Mouse (Mus musculus) ES-E14 (cell line): ENCODE data around the gene Hus1. TPM values are rescaled to one million over a fixed set of nuclear protein-coding genes. Genes with fewer than 3 reads are reported as not detected.

Experiments
- DNase-seq: peaks from one replicate; pipeline ENCODE4 v3.0.0-alpha.2; 2013; ENCODE audit warnings: low read depth, low spot score
- H3K27ac ChIP-seq: 2 replicates; pipeline ENCODE4 v1.5.1; 2012; ENCODE audit warnings: low read depth, mild to moderate bottlenecking, low read length, moderate library complexity, mixed read lengths; ENCODE audit not compliant: poor library complexity, insufficient read depth, severe bottlenecking
- H3K36me3 ChIP-seq: 2 replicates; pipeline ENCODE4 v1.6.1; 2012; ENCODE audit warnings: mild to moderate bottlenecking, low read length, moderate library complexity, mixed read lengths; ENCODE audit not compliant: control insufficient read depth, poor library complexity, insufficient read depth, severe bottlenecking
- H3K4me1 ChIP-seq, 2 experiments: fragments of 150-350 bp in 1 of 2; sonication (generic) in 1 of 2; 2 replicates each; pipeline ENCODE4 v1.6.1; 2012; ENCODE audit warnings: low read length in 2 of 2, mild to moderate bottlenecking in 1 of 2, mixed read lengths in 1 of 2; ENCODE audit not compliant: control insufficient read depth in 2 of 2, insufficient read depth in 2 of 2, poor library complexity in 1 of 2
- H3K4me3 ChIP-seq, 2 experiments: fragments of 150-350 bp in 1 of 2; sonication (generic) in 1 of 2; 2 replicates each; pipeline ENCODE4 v1.5.1; 2012; ENCODE audit warnings: low read length in 2 of 2, low read depth in 1 of 2, mild to moderate bottlenecking in 1 of 2, mixed read lengths in 1 of 2; ENCODE audit not compliant: insufficient read depth in 1 of 2, poor library complexity in 1 of 2, severe bottlenecking in 1 of 2
- H3K9ac ChIP-seq: 2 replicates; pipeline ENCODE4 v1.6.1; 2012; ENCODE audit warnings: low read depth, mild to moderate bottlenecking, low read length, mixed read lengths; ENCODE audit not compliant: poor library complexity, insufficient read depth, severe bottlenecking
- H3K9me3 ChIP-seq: fragments of 150-350 bp; sonication (generic); 2 replicates; pipeline ENCODE4 v1.6.1; 2012; ENCODE audit warnings: low read depth, mild to moderate bottlenecking, low read length; ENCODE audit not compliant: control insufficient read depth, insufficient read depth
- CHD2 ChIP-seq: IDR thresholded peaks from 2 replicates; pipeline ENCODE4 v1.6.1; 2014; ENCODE audit warnings: mild to moderate bottlenecking, low read depth, low read length, inconsistent platforms
- HCFC1 ChIP-seq: IDR thresholded peaks from 2 replicates; pipeline ENCODE4 v1.6.1; 2012; ENCODE audit warnings: low read length, inconsistent platforms, borderline replicate concordance; ENCODE audit not compliant: insufficient read depth
- MAFK ChIP-seq: IDR thresholded peaks from 2 replicates; pipeline ENCODE4 v1.6.1; 2014; ENCODE audit warnings: mild to moderate bottlenecking, low read depth, low read length, inconsistent platforms; ENCODE audit not compliant: insufficient read depth
- ZC3H11A ChIP-seq: IDR thresholded peaks from 2 replicates; pipeline ENCODE4 v1.6.1; 2012; ENCODE audit warnings: low read depth, mild to moderate bottlenecking, inconsistent platforms, low read length, borderline replicate concordance
- ZNF384 ChIP-seq: IDR thresholded peaks from 2 replicates; pipeline ENCODE4 v1.6.1; 2012; ENCODE audit warnings: low read depth, low read length, inconsistent platforms
- in situ Hi-C, 2 experiments: fragments of 600-800 bp; cut with MboI; formaldehyde crosslinking; loops; one replicate each; pipeline ENCODE4 v1.15.1; 2025; ENCODE audit warnings: low sequenced_read_pairs in 2 of 2, inconsistent platforms in 1 of 2; ENCODE audit not compliant: unreplicated experiment in 2 of 2
- total RNA-seq: library from RNA; depleted of rRNA; stranded (reverse); fragments of 300-350 nt; gene quantifications from 2 replicates; pipeline ENCODE4 v1.2.3, GENCODE M21; 2012

Hus1 gene
- total RNA-seq, 1 experiment, result 27.4 TPM

DNA sequence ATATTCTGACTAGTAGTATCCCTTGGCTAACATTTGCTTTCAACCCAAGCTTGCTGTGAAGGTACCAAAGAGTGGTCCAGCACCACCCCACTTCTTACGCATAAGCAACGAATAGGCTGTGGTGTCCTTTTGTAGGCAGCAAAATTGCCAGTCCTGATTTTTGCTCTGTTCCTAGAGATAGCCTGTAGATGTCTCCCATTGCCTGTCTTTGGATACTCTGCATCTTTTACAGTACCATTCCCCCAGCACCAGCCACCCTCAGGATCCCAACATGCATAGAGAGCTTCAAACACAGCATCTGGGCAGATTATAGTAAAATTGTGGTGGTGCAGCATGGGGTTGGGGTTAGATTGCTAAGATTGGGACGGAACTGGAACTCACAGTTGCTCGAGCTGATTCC lies 22.9 kb downstream of the Hus1 start:
- TF ChIP-seq CHD2, result no peak
- TF ChIP-seq HCFC1, result no peak
- TF ChIP-seq ZC3H11A, result 0 out of 2 replicates have a peak, but pooled peaks have one; percentile 6
- no peak for TF ChIP-seq ZNF384
- no peak for TF ChIP-seq MAFK
- in situ Hi-C loops, result loop anchor here (5.0 to 10.0 kb wide), 2 partner anchors 144 to 147 kb away; no protein-coding TSS in a partner anchor
- H3K36me3 ChIP-seq, result no peaks in the 10 kb centered on the region; the same call in 1 of the 2 replicates
- H3K9me3 ChIP-seq, result no peaks in the 10 kb centered on the region
- no peak for DNase-seq
- H3K9ac ChIP-seq, result no peak overlapping the region
- H3K27ac ChIP-seq, result no peak overlapping the region
- H3K4me3 ChIP-seq, result no peak overlapping the region
- peaks cover 0 to 18% of the 10 kb centered on the region in 2 experiments; a peak in 2 of 4 replicates for H3K4me1 ChIP-seq

DNA sequence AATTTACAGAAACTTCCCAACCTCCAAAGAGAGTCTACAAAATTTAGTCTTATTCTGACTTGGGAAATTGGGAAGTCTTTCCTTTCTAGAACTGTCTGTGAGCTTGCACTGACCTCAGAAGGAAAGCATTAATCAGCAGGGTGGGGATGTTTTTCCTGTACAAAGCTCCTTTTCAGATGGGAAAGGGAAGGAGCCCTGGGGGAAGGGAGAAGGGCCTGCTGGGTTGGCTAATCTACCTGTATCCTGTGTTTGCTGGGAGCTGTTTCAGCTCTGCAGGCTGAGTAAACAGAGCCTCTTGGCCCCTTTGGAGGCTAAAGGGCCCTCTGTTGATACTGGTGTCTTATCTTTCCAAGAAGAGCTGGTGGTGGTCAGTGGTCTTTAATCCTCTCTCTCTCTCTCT lies 24.9 kb downstream of the Hus1 start:
- no peak for DNase-seq
- no peak overlapping the region for H3K27ac ChIP-seq
- in situ Hi-C loops, result loop anchor here (5.0 to 10.0 kb wide), 2 partner anchors 146 to 149 kb away; no protein-coding TSS in a partner anchor

DNA sequence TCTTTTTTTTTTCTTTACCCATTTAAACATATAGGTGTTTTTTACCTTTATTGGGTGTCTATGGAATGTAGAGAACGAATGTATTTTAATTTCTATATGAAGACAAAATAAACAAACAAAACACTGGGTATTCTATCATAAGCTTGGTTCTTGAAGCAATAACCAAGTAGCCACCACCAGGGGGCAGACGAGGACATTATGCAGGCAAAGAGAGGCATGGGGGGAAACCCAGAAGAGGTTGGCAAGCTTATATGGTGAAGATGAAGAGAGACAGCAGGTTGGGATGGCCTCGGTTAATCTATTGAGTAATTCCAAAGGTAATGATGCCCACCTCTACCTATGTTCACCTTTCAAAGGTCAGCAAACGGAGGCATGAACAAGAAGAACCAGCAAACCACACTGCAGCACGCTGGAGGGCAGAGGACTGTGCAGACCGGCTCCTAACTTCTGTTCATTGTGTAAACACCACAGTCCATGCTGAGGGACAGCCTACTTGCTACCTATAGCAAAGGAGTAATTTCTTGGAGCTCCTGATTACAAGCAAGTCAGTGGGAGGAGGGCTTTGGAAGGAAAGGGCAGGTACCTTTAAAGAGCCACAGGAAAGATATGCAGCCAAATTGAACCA lies 27.6 kb downstream of the Hus1 start:
- H3K36me3 ChIP-seq, result no peaks in the 10 kb centered on the region
- H3K9ac ChIP-seq, result no peak overlapping the region
- no peak overlapping the region for H3K27ac ChIP-seq
- H3K4me1 ChIP-seq, result peaks cover 0 to 18% of the 10 kb centered on the region in 2 experiments; a peak in 2 of 4 replicates
- TF ChIP-seq ZC3H11A (peak; percentile 94), MAFK (no peak), CHD2 (no peak)
- in situ Hi-C loops, result loop anchor here in 1 of 2 experiments (10.0 kb wide), 1 partner anchor 151 kb away; no protein-coding TSS in a partner anchor
- no peak overlapping the region for H3K4me3 ChIP-seq
- DNase-seq, result peak; percentile 65
- H3K9me3 ChIP-seq, result no peaks in the 10 kb centered on the region

More for the DNA sequence above, 24.9 kb downstream of the Hus1 start:
- Histone ChIP-seq H3K9ac (no peak overlapping the region), H3K9me3 (no peaks in the 10 kb centered on the region), H3K4me1 (peaks cover 0 to 22% of the 10 kb centered on the region in 2 experiments; a peak in 2 of 4 replicates), H3K4me3 (no peak overlapping the region), H3K36me3 (no peaks in the 10 kb centered on the region)
- TF ChIP-seq MAFK, result no peak
- TF ChIP-seq ZC3H11A, result no peak
- TF ChIP-seq CHD2, result no peak
- no peak for TF ChIP-seq ZNF384
- TF ChIP-seq HCFC1, result no peak

DNA sequence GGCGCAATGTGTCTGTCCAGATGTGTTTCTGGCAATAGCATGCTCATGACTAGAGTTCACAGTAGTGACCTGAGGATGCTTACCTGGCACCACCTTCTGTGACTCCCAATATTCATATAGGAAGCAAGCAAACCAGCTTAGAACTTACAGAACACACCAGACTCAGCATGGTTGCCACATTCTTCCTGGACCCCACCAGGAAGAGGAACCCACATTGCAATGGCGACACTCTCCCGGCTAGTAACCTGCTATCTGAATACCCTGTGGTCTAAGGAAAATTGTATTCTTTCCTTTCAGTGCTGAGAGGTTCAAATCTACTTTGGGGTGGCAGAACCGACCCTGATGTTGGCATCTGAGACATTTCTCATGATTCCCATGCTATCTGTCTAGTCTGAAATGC lies 32.8 kb downstream of the Hus1 start:
- DNase-seq, result no peak
- Histone ChIP-seq H3K36me3 (no peaks in the 10 kb centered on the region), H3K27ac (no peak overlapping the region), H3K4me3 (no peak overlapping the region), H3K4me1 (peaks cover 0 to 4% of the 10 kb centered on the region in 2 experiments; a peak in 1 of 4 replicates), H3K9ac (no peak overlapping the region), H3K9me3 (no peaks in the 10 kb centered on the region)
- TF ChIP-seq CHD2, result no peak
- no peak for TF ChIP-seq ZC3H11A
- TF ChIP-seq ZNF384, result no peak
- TF ChIP-seq MAFK, result no peak
- in situ Hi-C loops, result no loop called here

- in situ Hi-C loops, result no loop called here
- TF ChIP-seq MAFK, result no peak
- no peak for TF ChIP-seq CHD2
- TF ChIP-seq ZC3H11A, result no peak
- TF ChIP-seq HCFC1, result no peak
- no peak for TF ChIP-seq ZNF384
Observed at GRCm38 (mm10) chr11:8973166-8973565, 37.8 kb downstream of the Hus1 start, which contains the start of gene Pkd1l1. Gene Pkd1l1, minus strand, starts transcription at chr11:8973266.

More at GRCm38 (mm10) chr11:8973166-8973565, 37.8 kb downstream of the Hus1 start, which contains the start of gene Pkd1l1:
- H3K4me3 ChIP-seq, result no peak within 1 kb of the TSS
- H3K9me3 ChIP-seq, result no peaks in the 10 kb centered on the region
- no peaks in the 10 kb centered on the region for H3K36me3 ChIP-seq
- no peak for DNase-seq
- H3K4me1 ChIP-seq, result no peaks in the 10 kb centered on the region
- no peak within 1 kb of the TSS for H3K27ac ChIP-seq
- no peak within 1 kb of the TSS for H3K9ac ChIP-seq
